Mouse (Mus musculus) heart, embryonic 16.5 days (tissue): ENCODE results near the gene Styk1. TPM values are rescaled to one million over a fixed set of nuclear protein-coding genes. Genes with fewer than 3 reads are reported as not detected.

ENCODE experiments used
- ATAC-seq: fragments of 200-750 bp; cut with Nextera tagmentation; replicated peaks from 2 replicates; pipeline ENCODE4 v1.8.0; 2017; ENCODE audit warnings: moderate number of reproducible peaks; ENCODE audit not compliant: insufficient read depth, low FRiP score; ENCODE audit errors: extremely low read depth
- H3K27ac ChIP-seq: fragments of 300-500 bp; sonication (generic); 2 replicates; pipeline ENCODE4 v1.5.1; 2014; ENCODE audit warnings: mild to moderate bottlenecking, low read length, control low read depth, moderate library complexity
- H3K27me3 ChIP-seq: fragments of 300-500 bp; sonication (generic); 2 replicates; pipeline ENCODE4 v1.6.1; 2014; ENCODE audit warnings: low read length, mixed read lengths; ENCODE audit not compliant: control insufficient read depth, insufficient read depth
- H3K36me3 ChIP-seq: fragments of 300-500 bp; sonication (generic); 2 replicates; pipeline ENCODE4 v1.6.1; 2014; ENCODE audit not compliant: control insufficient read depth, insufficient read depth
- H3K4me1 ChIP-seq: fragments of 300-500 bp; sonication (generic); 2 replicates; pipeline ENCODE4 v1.6.1; 2014; ENCODE audit warnings: low read length, mixed read lengths; ENCODE audit not compliant: control insufficient read depth, insufficient read depth
- H3K4me2 ChIP-seq: fragments of 300-500 bp; sonication (generic); 2 replicates; pipeline ENCODE4 v1.6.1; 2014; ENCODE audit warnings: low read depth, mild to moderate bottlenecking, control low read depth, low read length
- H3K4me3 ChIP-seq: fragments of 300-500 bp; sonication (generic); 2 replicates; pipeline ENCODE4 v1.5.1; 2014; ENCODE audit warnings: mild to moderate bottlenecking, control low read depth, low read length
- H3K9ac ChIP-seq: fragments of 300-500 bp; sonication (generic); 2 replicates; pipeline ENCODE4 v1.6.1; 2014; ENCODE audit warnings: low read length, control low read depth
- H3K9me3 ChIP-seq: fragments of 300-500 bp; sonication (generic); replicated peaks from 2 replicates; pipeline ENCODE4 v1.6.1; 2016; ENCODE audit warnings: low read length; ENCODE audit not compliant: control insufficient read depth
- WGBS: fragments of 180-500 bp; shearing (Covaris S2); extraction: QIAGEN DNeasy Blood & Tissue Kit; methylation state at CpG from one replicate; pipeline ENCODE4 v1.1.7; 2014; 5-methylcytosine and 5-hydroxymethylcytosine counted together
- polyA plus RNA-seq: library from polyadenylated mRNA; unstranded; fragments of >200 nt; fragmentation: Nextera tagmentation; extraction: Ambion mirVana; gene quantifications from 2 replicates; pipeline ENCODE4 v1.2.1, GENCODE M21; 2015

Styk1 gene
- polyA plus RNA-seq, 1 experiment from 2014 or later, result 0.66 TPM

DNA sequence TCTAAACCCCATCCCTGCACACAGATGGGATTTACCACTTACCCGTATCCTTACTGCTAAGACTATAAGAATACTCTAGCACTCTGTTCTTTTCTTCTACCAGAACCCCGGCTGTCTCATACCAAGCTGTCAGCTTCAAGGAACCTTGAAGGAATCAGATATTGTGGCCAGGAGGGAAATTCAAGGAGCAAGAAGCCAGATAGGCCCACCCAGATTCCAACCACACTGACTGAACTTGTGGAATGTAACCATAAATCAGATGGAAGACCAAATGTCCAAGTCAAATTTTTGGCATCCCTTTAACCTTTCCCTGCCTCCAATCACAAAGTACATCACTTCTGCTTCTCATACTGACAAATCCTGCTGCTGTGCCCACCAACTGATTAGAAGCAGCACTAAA lies 6.4 kb downstream of the Styk1 start:
- 75% methylated on average over 2 of the region's 2 CpGs for WGBS
- Histone ChIP-seq H3K27ac (no peak overlapping the region), H3K4me1 (no peaks in the 10 kb centered on the region), H3K27me3 (no peaks in the 10 kb centered on the region), H3K9ac (no peak overlapping the region), H3K4me2 (no peak overlapping the region), H3K36me3 (no peaks in the 10 kb centered on the region), H3K9me3 (no peaks in the 10 kb centered on the region), H3K4me3 (no peak overlapping the region)
- ATAC-seq, result no peak

DNA sequence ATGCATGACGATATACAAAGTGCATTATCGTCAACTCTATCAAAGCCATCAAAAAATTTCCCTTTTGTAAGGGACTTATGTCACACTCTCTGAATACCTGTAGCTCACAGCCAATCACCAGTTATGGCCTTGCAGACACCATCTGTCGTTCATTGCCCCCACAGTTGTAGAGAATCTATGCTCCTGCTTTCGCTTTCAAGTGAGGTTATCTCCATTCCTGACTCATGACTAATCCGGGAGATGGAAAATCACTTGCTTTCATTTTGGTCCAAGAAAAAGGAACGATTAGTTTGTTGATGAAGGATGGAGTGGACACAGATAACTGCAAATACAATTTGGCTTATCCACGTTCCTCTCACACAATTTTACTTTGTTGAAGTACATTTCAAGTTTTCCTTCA lies 9.1 kb downstream of the Styk1 start:
- Histone ChIP-seq H3K9me3 (no peaks in the 10 kb centered on the region), H3K9ac (no peak overlapping the region), H3K4me1 (no peaks in the 10 kb centered on the region), H3K27me3 (no peaks in the 10 kb centered on the region), H3K36me3 (no peaks in the 10 kb centered on the region), H3K4me3 (no peak overlapping the region), H3K27ac (no peak overlapping the region), H3K4me2 (no peak overlapping the region)
- WGBS, result 58% methylated on average over 7 of the region's 7 CpGs
- ATAC-seq, result no peak

GRCm38 (mm10) chr6:131340082-131340481 lies 13.3 kb downstream of the Styk1 start:
- Histone ChIP-seq H3K4me1 (no peaks in the 10 kb centered on the region), H3K9ac (no peak overlapping the region), H3K4me2 (no peak overlapping the region), H3K27me3 (no peaks in the 10 kb centered on the region), H3K27ac (no peak overlapping the region), H3K36me3 (no peaks in the 10 kb centered on the region), H3K9me3 (no peaks in the 10 kb centered on the region), H3K4me3 (no peak overlapping the region)
- ATAC-seq, result no peak
- WGBS, result 60% methylated on average over 3 of the region's 3 CpGs

DNA sequence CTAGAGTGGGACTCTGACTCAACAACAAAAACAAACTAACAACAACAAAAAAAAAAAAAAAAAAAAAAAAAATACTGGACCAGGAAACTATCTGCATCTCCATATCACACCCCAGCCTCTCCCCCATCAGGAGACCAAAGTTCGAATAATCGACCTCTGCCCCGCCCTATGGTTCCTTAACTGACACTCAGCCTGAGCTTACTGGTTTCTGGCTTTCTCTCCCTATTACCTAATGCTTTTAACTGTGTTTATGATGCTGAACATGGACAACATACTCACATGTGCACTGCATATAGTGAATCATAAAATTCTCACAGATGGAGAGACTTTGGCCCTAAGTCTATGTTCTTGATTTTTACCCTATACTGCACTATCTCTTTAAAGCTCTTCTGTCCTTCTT lies 14.1 kb downstream of the Styk1 start:
- H3K9ac ChIP-seq, result no peak overlapping the region
- no peak overlapping the region for H3K27ac ChIP-seq
- no peak overlapping the region for H3K4me3 ChIP-seq
- ATAC-seq, result no peak
- H3K9me3 ChIP-seq, result no peaks in the 10 kb centered on the region
- no peaks in the 10 kb centered on the region for H3K27me3 ChIP-seq
- H3K36me3 ChIP-seq, result no peaks in the 10 kb centered on the region
- WGBS, result 75% methylated on average over 3 of the region's 3 CpGs
- no peaks in the 10 kb centered on the region for H3K4me1 ChIP-seq
- H3K4me2 ChIP-seq, result no peak overlapping the region

DNA sequence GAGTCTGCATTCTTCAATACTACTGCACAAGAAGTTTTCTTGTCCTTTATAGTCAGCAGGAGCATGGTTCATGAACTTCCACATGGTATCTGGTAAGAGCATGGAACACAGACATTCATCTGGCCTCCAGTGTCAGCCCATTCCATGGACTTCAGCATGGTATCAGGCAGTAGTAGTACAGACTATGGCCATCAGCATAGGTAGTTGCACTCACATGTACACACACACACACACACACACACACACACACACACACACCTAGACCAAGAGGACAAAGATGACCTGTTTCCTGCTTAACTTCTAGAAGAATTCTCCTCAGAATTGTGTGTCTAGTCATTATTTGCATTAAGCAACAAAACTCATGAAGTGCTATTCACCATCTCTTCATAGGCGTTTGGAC lies 14.6 kb downstream of the Styk1 start:
- H3K9ac ChIP-seq, result no peak overlapping the region
- no peaks in the 10 kb centered on the region for H3K27me3 ChIP-seq
- H3K9me3 ChIP-seq, result no peaks in the 10 kb centered on the region
- H3K4me1 ChIP-seq, result no peaks in the 10 kb centered on the region
- ATAC-seq, result no peak
- no peak overlapping the region for H3K4me3 ChIP-seq
- 74% methylated on average over 1 of the region's 1 CpGs for WGBS
- no peak overlapping the region for H3K27ac ChIP-seq
- H3K36me3 ChIP-seq, result no peaks in the 10 kb centered on the region
- no peak overlapping the region for H3K4me2 ChIP-seq

DNA sequence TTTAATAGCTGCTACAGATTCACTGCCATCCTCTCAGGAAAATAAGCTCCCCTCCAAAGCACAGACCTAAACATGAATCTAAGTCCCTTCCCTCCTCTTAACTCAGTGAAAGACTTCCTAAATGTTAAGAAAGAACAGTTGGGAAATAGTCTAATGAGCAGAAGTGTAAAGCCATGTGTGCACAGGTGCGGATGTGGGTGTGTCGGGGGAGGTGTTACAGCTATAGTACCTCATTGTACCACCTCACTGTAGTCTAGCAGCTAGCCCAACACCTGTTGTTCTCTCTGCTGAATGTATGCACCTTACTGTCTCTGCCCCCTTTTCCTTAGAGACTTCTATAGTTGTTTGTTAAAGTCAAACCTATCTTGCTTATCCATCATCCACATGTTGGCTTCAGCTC lies 26.3 kb downstream of the Styk1 start:
- no peaks in the 10 kb centered on the region for H3K4me1 ChIP-seq
- ATAC-seq, result no peak
- H3K4me3 ChIP-seq, result no peak overlapping the region
- H3K9me3 ChIP-seq, result no peaks in the 10 kb centered on the region
- no peaks in the 10 kb centered on the region for H3K36me3 ChIP-seq
- WGBS, result 78% methylated on average over 2 of the region's 2 CpGs
- no peak overlapping the region for H3K27ac ChIP-seq
- no peak overlapping the region for H3K4me2 ChIP-seq
- H3K27me3 ChIP-seq, result no peaks in the 10 kb centered on the region
- H3K9ac ChIP-seq, result no peak overlapping the region

DNA sequence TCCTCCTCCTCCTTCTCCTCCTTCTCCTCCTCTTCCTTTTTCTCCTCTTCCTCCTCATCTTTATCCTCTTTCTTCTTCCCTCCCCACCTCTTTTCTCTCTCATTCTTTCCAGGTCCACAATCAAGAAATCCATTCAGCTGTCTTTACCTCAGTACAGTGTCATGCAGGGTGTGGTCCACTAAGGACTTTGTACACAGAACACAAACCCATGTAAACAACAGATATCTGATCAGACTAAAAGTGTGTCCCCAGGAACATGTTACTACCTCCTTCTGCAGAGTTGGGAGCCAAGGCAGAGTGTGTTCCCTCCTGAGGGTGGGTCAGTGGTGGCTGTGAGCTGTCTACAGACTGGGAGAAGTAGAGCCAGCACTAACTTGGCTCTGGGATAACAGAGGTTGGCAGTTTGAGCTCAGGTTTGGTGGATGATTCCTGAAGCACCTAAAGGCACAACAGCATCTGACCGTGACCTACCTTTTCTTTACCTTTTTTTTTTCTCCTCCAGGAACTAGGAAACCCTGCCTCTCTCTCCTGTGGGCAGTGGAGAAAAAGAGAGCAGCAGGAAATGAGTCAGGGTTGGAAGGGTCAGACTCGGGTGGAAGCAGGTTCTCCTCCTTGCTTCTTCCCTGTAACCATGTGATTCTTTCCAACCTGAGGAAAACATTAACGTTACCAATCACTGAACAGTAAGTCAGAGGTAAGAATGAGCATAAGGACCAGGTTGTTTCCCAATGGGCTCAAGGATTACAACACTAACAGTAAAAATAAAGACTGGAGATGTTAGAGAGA lies 31.4 kb downstream of the Styk1 start:
- Histone ChIP-seq H3K4me1 (no peaks in the 10 kb centered on the region), H3K9me3 (no peaks in the 10 kb centered on the region), H3K27me3 (no peaks in the 10 kb centered on the region), H3K9ac (no peak overlapping the region), H3K4me3 (no peak overlapping the region), H3K36me3 (no peaks in the 10 kb centered on the region), H3K4me2 (no peak overlapping the region), H3K27ac (no peak overlapping the region)
- 40% methylated on average over 3 of the region's 3 CpGs for WGBS
- ATAC-seq, result no peak

GRCm38 (mm10) chr6:131316155-131317101 lies 37.0 kb downstream of the Styk1 start:
- H3K36me3 ChIP-seq, result no peaks in the 10 kb centered on the region
- ATAC-seq, result no peak
- H3K27ac ChIP-seq, result no peak overlapping the region
- no peak overlapping the region for H3K4me3 ChIP-seq
- no peak overlapping the region for H3K4me2 ChIP-seq
- H3K9ac ChIP-seq, result no peak overlapping the region
- WGBS, result 68% methylated on average over 7 of the region's 7 CpGs
- no peaks in the 10 kb centered on the region for H3K9me3 ChIP-seq
- no peaks in the 10 kb centered on the region for H3K27me3 ChIP-seq
- no peaks in the 10 kb centered on the region for H3K4me1 ChIP-seq

- Histone ChIP-seq H3K27me3 (no peaks in the 10 kb centered on the region), H3K27ac (no peak overlapping the region), H3K4me3 (no peak overlapping the region), H3K9ac (no peak overlapping the region), H3K36me3 (no peaks in the 10 kb centered on the region), H3K4me2 (no peak overlapping the region), H3K4me1 (no peaks in the 10 kb centered on the region), H3K9me3 (no peaks in the 10 kb centered on the region)
- 53% methylated on average over 3 of the region's 3 CpGs for WGBS
- ATAC-seq, result no peak
Measured at GRCm38 (mm10) chr6:131308031-131308430, 45.4 kb downstream of the Styk1 start.
